Mouse (Mus musculus): Measurements from ENCODE around the gene Ankrd33b.

- TF ChIP-seq CTCF (IDR thresholded peaks at IDR 0.05; ENCODE audit: low read depth, low read length) (no peak), POLR2A (IDR thresholded peaks at IDR 0.05; ENCODE audit: extremely low read depth, insufficient read depth, low read length) (no peak)
These were observed 14.5 kb upstream of the Ankrd33b start for GRCm38 (mm10) chr15:31381936-31382468.
